Mouse (Mus musculus) kidney, adult 2 months (tissue): Measurements from ENCODE around the gene Fam174b.

Experiments used
- CTCF ChIP-seq: fragments of 200-500 bp; conservative IDR thresholded peaks from 2 replicates; pipeline ENCODE4 v1.5.1; 2011; ENCODE audit warnings: low read depth, mild to moderate bottlenecking, control low read depth, low read length, moderate library complexity, mixed read lengths; ENCODE audit not compliant: insufficient read depth, insufficient read length
- POLR2A ChIP-seq: fragments of 200-500 bp; IDR thresholded peaks from one replicate; pipeline ENCODE4 v1.6.1; 2011; ENCODE audit warnings: low read depth, low read length, control low read depth

DNA sequence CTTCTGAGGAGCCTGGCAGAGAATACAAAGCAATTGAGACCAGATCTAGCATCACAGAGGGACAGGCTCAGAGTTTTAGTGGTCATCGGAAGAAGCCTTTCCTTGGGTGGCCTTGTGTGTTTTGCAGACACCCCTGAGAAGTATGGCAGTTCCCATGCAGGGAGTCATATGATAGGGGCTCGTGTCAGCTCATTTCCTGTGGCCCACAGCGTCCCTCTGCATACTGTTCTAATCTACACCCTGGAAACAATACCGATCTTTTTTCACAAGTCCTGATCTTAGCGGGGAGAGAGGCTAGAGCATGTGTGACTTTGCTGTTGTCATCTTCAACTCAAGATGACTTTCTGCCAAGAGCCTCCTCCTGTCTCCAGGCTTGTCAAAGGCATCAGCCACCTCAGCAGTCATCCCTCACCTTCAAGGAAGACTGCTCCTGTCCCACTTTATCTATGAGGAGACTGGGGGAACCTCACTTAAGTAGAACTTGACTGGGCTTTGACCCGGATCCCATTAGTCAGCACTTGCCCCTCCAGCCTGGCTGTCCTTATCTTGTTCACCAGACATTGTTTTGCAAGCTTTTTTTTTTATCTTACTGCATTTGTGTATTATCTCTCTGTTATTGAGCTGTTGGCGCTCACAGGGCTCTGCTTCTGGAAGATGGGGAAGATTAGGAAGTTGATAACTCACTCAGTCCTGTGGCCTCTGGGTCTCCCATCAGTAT is 25.2 kb downstream of the Fam174b start:
- no peak for TF ChIP-seq POLR2A
- no peak for TF ChIP-seq CTCF
